Mouse (Mus musculus) ZHBTc4 (cell line): ENCODE measurements at regions not wholly inside any gene's neighbourhood (a gene's known extent, or its start where the extent isn't known, plus 50 kb on each side); places are given as distances from the start of the nearest gene placed in this dataset.

Source experiments
- DNase-seq: peaks from one replicate; pipeline ENCODE4 v3.0.0-alpha.2; 2011; ENCODE audit warnings: low read depth, low spot score

DNA sequence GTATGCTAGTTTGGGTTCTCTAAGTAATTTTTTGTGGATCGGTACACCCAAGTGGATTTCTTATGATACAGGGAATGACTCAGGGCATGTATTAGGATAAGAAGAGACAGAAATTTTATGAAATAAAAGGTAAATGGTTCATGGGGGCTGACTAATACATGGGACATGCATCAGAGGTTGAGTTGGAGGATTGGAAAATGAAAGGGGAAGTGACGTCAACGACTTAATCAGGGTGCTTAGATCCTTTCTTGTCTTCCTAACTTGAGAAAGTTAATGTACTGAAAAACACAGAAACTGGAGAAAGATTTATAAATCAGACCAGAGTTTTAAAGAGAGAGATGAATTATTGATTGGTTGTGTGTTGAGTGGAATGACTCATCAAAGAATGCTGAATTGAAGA, 193.8 kb downstream of the Rassf9 start:
- DNase-seq, result no peak

DNA sequence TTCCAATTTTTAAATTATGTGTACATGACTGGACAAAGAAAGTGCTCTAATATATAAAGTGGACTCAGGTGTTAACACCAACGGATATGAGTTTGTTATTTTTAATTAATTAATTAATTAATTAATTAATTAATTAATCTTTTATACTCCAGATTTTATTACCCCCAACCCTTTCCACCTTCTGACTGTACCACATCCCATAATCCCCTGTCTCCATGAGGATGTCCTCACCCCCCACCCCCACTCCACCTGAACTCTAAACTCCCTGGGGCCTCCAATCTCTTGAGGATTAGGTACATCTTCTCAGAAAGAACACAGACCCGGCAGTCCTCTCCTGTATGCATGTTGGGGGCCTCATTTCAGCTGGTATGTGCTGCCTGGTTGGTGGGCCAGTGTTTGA, 182.8 kb downstream of the Rassf9 start:
- DNase-seq, result no peak

- DNase-seq, result no peak
Observed at GRCm38 (mm10) chr10:102689966-102690365, 177.9 kb downstream of the Rassf9 start.

GRCm38 (mm10) chr10:102686667-102687397, 174.8 kb downstream of the Rassf9 start:
- DNase-seq, result no peak

DNA sequence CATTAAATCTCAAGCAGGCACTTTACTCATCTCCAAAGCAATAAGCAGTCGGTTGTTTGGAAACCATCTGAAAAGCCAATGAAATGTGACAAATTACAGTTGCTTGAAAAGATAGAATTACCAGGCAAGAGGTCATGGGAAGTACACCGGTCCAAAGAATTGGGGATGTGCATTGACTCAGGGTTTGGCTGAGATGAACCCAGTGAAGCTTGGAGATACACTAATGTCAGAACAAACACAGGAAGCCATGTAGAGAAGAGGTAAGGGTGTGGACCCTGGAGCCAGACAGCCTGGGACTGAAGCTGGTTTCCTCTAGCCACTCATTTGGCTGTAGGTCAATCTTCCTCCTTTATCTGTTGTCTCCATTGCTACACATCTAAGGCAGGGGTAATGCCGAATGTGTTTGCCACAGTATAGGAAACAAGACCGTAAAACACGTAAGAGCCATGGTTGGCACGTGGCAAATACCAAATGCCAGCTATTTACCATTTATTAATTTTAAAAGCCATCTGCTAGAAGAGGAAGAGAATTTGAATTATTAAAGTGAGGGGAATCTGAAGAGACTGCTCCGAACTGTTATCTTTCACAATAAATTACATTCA, 173.9 kb downstream of the Rassf9 start:
- no peak for DNase-seq

- no peak for DNase-seq
Observed at GRCm38 (mm10) chr10:102667359-102667758, 155.3 kb downstream of the Rassf9 start.

- no peak for DNase-seq
Observed at GRCm38 (mm10) chr10:102659683-102660082, 147.7 kb downstream of the Rassf9 start.

DNA sequence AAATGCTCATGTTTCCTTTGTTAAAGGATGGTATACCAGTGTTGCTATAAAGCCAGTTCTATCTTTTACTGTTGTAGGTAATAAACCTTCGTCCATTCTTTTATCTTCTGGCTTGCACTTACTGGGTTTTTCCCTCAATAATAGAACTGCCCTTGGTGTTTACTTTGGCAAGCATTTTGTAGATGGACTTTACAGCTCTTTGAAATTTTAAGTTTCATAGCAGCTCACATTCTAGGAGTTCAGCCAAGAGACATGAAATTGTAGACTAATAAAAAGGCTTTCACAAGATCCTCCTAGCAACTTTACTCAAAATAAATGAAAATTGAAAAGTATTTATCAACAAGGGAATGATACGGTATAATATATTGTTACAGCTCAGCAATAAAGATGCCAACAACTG, 124.5 kb downstream of the Rassf9 start:
- DNase-seq, result no peak

DNA sequence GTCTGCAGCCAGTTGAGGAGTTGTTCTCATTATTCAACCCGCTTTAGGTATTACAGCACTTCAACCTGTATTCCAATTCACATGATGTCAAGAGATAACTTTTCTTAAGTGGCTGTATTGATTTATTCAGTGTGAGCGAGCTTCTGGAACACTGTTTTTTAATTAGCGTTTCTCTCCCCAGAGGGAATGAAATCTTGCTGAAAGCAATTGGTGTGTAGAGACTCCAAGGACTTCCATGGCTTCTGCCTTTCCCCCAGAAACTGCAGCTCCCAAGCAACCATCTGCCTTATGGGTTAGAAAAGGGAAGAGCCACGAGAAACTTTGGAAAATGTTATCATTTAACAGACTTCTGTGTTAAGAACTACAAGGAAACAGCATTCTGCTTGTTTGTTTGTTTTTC, 121.4 kb downstream of the Rassf9 start:
- DNase-seq, result no peak

- DNase-seq, result no peak
Observed at GRCm38 (mm10) chr10:102628609-102629008, 116.6 kb downstream of the Rassf9 start.

- DNase-seq, result no peak
Observed at GRCm38 (mm10) chr10:102623895-102624294, 111.9 kb downstream of the Rassf9 start.

GRCm38 (mm10) chr10:102622583-102623008, 110.6 kb downstream of the Rassf9 start:
- no peak for DNase-seq

- DNase-seq, result no peak
Observed at GRCm38 (mm10) chr10:102618711-102619110, 106.7 kb downstream of the Rassf9 start.

GRCm38 (mm10) chr10:102615962-102616595, 104.1 kb downstream of the Rassf9 start:
- no peak for DNase-seq
